Mouse (Mus musculus): ENCODE data around the gene C330007P06Rik.
A peak's percentile ranks its signal among the peaks of the same experiment; 100 is the strongest.
"Not testable (repeated sequence)": the region's sequence is repeated elsewhere in the genome, so short reads cannot be mapped to it uniquely, and the experiment has no call there.

DNA sequence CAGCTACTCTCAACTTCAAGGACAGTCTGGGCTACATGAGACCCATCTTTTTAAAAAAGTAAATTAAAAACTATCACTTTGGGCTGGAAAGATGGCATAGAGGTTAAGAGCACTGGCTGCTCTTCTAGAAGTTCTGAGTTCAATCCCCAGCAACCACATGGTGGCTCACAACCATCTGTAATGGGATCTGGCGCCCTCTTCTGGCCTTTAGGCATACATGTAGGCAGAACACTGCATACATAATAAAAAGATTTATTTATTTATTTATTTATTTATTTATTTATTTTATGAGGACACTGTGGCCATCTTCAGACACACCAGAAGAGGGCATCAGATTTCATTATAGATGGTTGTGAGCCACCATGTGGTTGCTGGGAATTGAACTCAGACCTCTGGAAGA lies 25.0 kb upstream of the C330007P06Rik start:
- not testable (repeated sequence) for TF ChIP-seq POLR2A (IDR thresholded peaks at IDR 0.05; ENCODE audit: low read depth, low read length)
- peak; percentile 15; the same call in 1 of the 2 replicates for TF ChIP-seq CTCF (IDR thresholded peaks at IDR 0.05; ENCODE audit: extremely low read depth, insufficient read depth, insufficient read length, insufficient replicate concordance)

Measured in spleen, adult 2 months (tissue).